Mouse (Mus musculus) heart, embryonic 10.5 days (tissue): ENCODE data around the gene Gm3002. TPM values are rescaled to one million over a fixed set of nuclear protein-coding genes. Genes with fewer than 3 reads are reported as not detected.
"Not testable (repeated sequence)": the region's sequence is repeated elsewhere in the genome, so short reads cannot be mapped to it uniquely, and the experiment has no call there.

Source experiments
- DNase-seq: peaks from one replicate; pipeline ENCODE4 v3.0.0-alpha.2; 2017; ENCODE audit warnings: low spot score
- H3K27ac ChIP-seq: fragments of 300-500 bp; sonication (generic); 2 replicates; pipeline ENCODE4 v1.5.1; 2016; ENCODE audit warnings: mild to moderate bottlenecking
- H3K27me3 ChIP-seq: fragments of 300-500 bp; sonication (generic); 2 replicates; pipeline ENCODE4 v1.6.1; 2016; ENCODE audit warnings: mild to moderate bottlenecking; ENCODE audit not compliant: poor library complexity, insufficient read depth, severe bottlenecking
- H3K36me3 ChIP-seq: fragments of 300-500 bp; sonication (generic); 2 replicates; pipeline ENCODE4 v1.6.1; 2016; ENCODE audit warnings: mild to moderate bottlenecking, moderate library complexity
- H3K4me1 ChIP-seq: fragments of 300-500 bp; sonication (generic); 2 replicates; pipeline ENCODE4 v1.6.1; 2016; ENCODE audit warnings: mild to moderate bottlenecking
- H3K4me3 ChIP-seq: fragments of 300-500 bp; sonication (generic); 2 replicates; pipeline ENCODE4 v1.5.1; 2016; ENCODE audit warnings: mild to moderate bottlenecking, moderate library complexity
- H3K9me3 ChIP-seq: fragments of 300-500 bp; sonication (generic); 2 replicates; pipeline ENCODE4 v1.6.1; 2016; ENCODE audit warnings: mild to moderate bottlenecking, moderate library complexity
- WGBS: fragments of 180-500 bp; shearing (Covaris S2); methylation state at CpG from one replicate; pipeline ENCODE4 v1.1.7; 2016; 5-methylcytosine and 5-hydroxymethylcytosine counted together
- polyA plus RNA-seq: library from polyadenylated mRNA; unstranded; fragments of >200 nt; fragmentation: Nextera tagmentation; extraction: Ambion mirVana; gene quantifications from 2 replicates; pipeline ENCODE4 v1.2.1, GENCODE M21; 2016

The Gm3002 gene
- 2.0 and 3.4 TPM in 2 replicates for polyA plus RNA-seq

GRCm38 (mm10) chr14:3809774-3810173 lies at the start of gene Gm3002:
Gene Gm3002 (plus strand): TSS chr14:3810074.
- not testable (repeated sequence) for H3K27me3 ChIP-seq, H3K36me3 ChIP-seq, DNase-seq, H3K27ac ChIP-seq, H3K4me3 ChIP-seq, H3K4me1 ChIP-seq, H3K9me3 ChIP-seq
- no CpG with 5 or more reads among the region's 31 CpGs for WGBS

GRCm38 (mm10) chr14:3845945-3846344 lies 36.1 kb downstream of the Gm3002 start, which contains the start of gene Gm3033:
Gene Gm3033 (plus strand): TSS chr14:3846245.
- not testable (repeated sequence) for H3K4me3 ChIP-seq, H3K4me1 ChIP-seq, H3K36me3 ChIP-seq, DNase-seq, H3K27me3 ChIP-seq, H3K27ac ChIP-seq, H3K9me3 ChIP-seq
- no CpG with 5 or more reads among the region's 2 CpGs for WGBS

- not testable (repeated sequence) for H3K9me3 ChIP-seq, H3K27ac ChIP-seq, H3K4me3 ChIP-seq, H3K27me3 ChIP-seq, H3K36me3 ChIP-seq, DNase-seq, H3K4me1 ChIP-seq
- no CpG with 5 or more reads among the region's 1 CpGs for WGBS
Measured at GRCm38 (mm10) chr14:3883872-3884271, 74.0 kb downstream of the Gm3002 start, which contains the start of gene Gm2916. Gene Gm2916 (plus strand): TSS chr14:3884172.

- not testable (repeated sequence) for H3K9me3 ChIP-seq, H3K27me3 ChIP-seq, H3K4me1 ChIP-seq, H3K27ac ChIP-seq, H3K36me3 ChIP-seq, H3K4me3 ChIP-seq, DNase-seq
- WGBS, result 51% methylated on average over 2 of the region's 2 CpGs
Measured at GRCm38 (mm10) chr14:3931456-3931855, 121.6 kb downstream of the Gm3002 start, which contains the start of gene Gm3029. Gene Gm3029 (plus strand): TSS chr14:3931756.

GRCm38 (mm10) chr14:3963247-3963646 lies 153.4 kb downstream of the Gm3002 start, which contains the start of gene Gm3095:
Gene Gm3095 (plus strand): TSS chr14:3963547.
- H3K27me3 ChIP-seq, H3K27ac ChIP-seq, H3K4me1 ChIP-seq, H3K4me3 ChIP-seq, H3K9me3 ChIP-seq, H3K36me3 ChIP-seq, DNase-seq: not testable (repeated sequence)
- no CpG with 5 or more reads among the region's 2 CpGs for WGBS

- H3K36me3 ChIP-seq, H3K9me3 ChIP-seq, H3K27me3 ChIP-seq, H3K27ac ChIP-seq, H3K4me1 ChIP-seq, H3K4me3 ChIP-seq, DNase-seq: not testable (repeated sequence)
- 50% methylated on average over 1 of the region's 3 CpGs for WGBS
Measured at GRCm38 (mm10) chr14:3998094-3998493, 188.2 kb downstream of the Gm3002 start, which contains the start of gene Gm3099. Gene Gm3099 (plus strand): TSS chr14:3998394.

Other genes starting within 250 kb of the Gm3002 start
- gene Gm3012, start 175.6 kb upstream of the Gm3002 start, polyA plus RNA-seq, result not detected in 2 replicates
- 5.0 and 6.3 TPM in 2 replicates for gene Gm3020, start 158.0 kb upstream of the Gm3002 start, polyA plus RNA-seq
- gene Gm3043, start 121.3 kb upstream of the Gm3002 start, polyA plus RNA-seq, result not detected in 2 replicates
- 0.54 TPM in 1 of 2 replicates, not detected in the other for gene Gm3033, start 36.2 kb downstream of the Gm3002 start, polyA plus RNA-seq
- gene Gm2916, start 74.1 kb downstream of the Gm3002 start, polyA plus RNA-seq, result 0.68 and 1.2 TPM in 2 replicates
- 0.31 TPM in 1 of 2 replicates, not detected in the other for gene Gm3029, start 121.7 kb downstream of the Gm3002 start, polyA plus RNA-seq
- gene Gm3095, start 153.5 kb downstream of the Gm3002 start, polyA plus RNA-seq, result 0.51 and 0.99 TPM in 2 replicates
- gene Gm3099, start 188.3 kb downstream of the Gm3002 start, polyA plus RNA-seq, result not detected in 2 replicates
- 1.0 and 1.1 TPM in 2 replicates for gene Gm5796, start 213.9 kb downstream of the Gm3002 start, polyA plus RNA-seq